Mouse (Mus musculus): ENCODE data around the gene Car5a. TPM values are rescaled to one million over a fixed set of nuclear protein-coding genes. Genes with fewer than 3 reads are reported as not detected.

The Car5a gene
- total RNA-seq, 4 experiments from 2014 or later = 0.53 TPM; not detected in 3

DNA sequence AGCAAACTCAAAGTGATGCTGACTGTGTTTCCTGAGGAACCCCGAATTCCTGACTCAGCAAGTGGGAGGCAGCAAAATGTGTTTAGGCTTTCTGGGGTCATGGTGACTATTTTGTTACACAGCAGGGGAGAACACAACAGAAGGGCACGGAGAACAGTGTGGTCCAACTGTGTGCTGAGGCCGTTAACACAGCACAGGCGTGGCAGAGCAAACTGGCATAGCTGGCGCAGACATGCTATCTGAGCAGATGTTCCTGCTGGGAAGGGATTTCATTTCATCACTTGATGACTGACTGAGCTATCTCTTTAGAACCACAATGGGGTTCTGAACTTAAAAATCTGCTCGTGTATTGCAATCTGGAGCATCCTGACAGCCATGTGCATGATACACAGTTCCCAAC is 59.3 kb downstream of the Car5a start:
- no peak for DNase-seq (ENCODE audit: low spot score in 2 of 2)

DNA sequence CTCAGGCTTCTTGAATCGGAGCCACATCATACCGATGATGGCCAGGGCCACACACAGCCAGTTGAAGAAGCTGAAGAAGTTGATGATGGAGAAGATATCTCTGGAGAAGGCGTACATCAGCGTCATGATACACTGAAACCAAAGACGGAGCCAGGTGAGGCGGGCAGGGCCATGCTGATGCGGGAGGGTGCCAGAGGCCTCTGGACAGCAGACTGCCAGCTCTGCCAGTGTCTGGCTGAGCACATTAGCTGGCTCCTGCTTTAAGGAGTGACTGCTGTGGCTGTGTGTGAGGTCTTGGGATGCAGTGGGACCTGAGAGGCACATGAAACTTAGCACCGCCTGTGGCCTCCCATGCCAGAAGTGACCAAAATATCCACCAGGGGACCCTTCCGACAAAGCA is 59.7 kb downstream of the Car5a start:
- no peak for DNase-seq (ENCODE audit: low spot score in 2 of 2)

DNA sequence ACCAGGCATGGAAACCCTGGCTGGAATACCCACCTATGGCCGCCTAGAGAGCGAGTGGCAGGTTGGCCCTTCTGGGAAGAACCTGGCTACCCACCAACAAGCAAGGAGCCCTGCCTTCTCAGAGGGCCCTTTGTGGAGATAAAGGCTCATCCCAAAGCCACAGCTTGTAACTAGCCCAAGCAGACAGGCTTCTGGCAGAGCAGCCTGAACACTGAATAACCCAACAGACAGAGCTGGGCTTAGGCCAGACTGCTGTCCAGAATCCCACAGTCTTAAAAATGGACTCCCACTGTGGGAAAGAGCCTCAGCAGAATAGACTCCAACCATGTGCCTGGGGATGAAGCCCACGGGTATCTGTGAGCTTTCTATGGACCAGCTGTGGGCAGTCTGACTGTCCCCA is 60.5 kb downstream of the Car5a start:
- no peak for DNase-seq (ENCODE audit: low spot score in 2 of 2)

DNA sequence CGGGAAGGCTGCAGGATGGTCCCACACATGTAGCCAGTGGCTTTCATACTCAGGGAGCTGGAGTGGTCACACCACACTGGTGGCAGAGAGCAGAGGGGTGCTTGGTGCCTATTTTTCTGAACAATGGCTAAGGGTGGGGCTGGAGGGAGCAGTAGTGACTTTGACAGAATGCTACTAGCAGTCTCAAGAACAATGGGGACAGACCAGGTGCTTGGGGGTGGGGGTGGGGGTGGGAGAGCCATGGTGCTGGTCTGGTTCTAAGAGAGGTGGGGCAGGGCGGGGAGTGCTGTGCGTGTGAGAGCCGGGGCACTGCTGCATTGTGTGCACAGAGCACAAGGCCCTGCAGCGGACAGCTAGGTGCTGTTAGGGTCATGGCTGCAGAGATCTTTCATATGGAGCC is 62.8 kb downstream of the Car5a start:
- no peak for DNase-seq (ENCODE audit: low spot score in 2 of 2)

DNA sequence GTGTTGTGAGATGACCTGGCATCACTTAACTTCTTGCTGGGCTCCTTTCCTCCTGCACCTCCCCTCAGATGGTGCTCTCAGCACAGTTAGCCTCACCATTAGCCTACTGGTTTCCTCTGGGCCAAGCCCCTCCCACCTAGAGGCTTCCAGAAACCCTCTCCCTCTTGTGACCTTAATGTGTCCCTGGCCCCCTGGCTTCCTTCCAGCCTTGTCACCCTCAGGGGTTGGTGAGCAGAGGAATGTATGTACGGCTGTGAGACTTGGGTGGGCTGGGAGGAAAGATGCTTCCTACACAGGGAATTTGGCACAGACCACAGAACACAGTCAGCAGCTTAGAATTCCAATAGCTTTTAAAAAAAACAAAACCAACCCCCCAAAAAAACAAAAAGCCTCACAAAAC is 63.9 kb downstream of the Car5a start:
- no peak for DNase-seq (ENCODE audit: low spot score in 2 of 2)

DNA sequence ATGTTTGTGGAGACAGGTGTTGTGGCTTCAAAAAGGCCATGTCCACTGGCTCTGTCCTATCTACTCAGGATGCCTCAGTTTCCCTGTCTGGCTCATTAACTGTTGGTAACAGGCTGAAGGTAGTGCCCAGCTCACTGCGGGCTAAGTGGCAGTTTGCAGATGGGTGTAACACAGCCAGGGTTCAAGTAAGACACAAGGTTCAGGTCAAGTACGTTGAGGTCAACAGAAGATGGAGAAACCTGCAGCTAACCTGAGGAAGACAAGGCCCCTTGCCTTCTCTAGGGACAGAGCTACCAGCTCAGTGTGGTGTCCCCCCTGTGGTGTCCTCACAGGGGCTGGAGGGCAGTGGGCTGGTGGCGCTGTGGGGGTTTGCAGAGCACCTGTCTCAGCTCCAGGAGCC is 65.0 kb downstream of the Car5a start:
- DNase-seq (ENCODE audit: low spot score in 2 of 2) = no peak

DNA sequence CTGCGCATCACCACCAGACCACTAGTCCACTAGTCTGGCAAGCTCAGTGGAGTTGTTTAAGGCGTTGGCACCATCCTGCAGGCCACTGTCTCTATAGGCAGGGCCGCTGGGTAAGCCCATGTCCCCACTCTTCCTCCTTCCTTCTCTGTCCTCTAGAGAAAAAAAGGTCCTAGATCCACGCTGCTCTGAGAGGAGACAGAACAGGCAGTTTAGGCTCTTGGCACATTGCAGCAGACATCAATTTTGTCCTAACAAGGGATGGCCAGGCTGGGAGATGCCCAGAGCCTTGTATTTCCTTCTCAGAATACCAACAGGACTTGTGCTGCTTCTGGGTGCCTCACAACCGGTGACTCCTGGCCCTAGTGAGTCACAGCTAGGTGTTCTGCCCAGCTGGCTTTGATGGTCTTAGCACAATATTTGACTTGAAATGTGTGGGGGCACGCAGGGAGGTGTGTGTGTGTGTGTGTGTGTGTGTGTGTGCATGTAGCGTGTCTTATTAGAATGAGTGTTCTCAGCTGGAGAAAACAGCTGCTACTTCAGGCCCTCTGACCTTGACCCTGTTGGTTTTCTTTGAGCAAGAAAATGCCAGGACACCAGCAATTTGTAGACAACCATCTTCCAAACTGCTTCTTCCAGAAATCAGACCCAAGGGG is 66.8 kb downstream of the Car5a start:
- DNase-seq (ENCODE audit: low spot score in 2 of 2) = no peak

DNA sequence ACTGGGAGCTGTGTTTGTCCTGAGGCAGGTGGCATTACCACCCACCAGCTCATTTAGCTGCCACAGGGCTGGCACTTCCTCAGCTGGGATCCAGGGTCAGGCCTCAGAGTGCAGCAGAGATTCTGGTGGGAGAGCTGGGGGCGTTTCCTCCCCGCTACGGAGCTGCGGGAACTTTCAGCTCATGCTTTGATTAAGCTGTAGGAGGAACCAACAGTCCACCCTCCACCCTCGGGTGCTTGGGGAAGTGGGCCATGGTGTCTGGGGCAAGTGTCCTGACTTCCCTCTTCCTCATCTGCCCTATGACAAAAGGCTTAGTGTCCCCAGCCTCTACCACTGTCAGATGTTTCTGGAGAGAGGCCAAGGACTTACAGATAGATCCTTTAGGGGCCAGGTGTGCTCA is 67.5 kb downstream of the Car5a start:
- no peak for DNase-seq (ENCODE audit: low spot score in 2 of 2)

DNA sequence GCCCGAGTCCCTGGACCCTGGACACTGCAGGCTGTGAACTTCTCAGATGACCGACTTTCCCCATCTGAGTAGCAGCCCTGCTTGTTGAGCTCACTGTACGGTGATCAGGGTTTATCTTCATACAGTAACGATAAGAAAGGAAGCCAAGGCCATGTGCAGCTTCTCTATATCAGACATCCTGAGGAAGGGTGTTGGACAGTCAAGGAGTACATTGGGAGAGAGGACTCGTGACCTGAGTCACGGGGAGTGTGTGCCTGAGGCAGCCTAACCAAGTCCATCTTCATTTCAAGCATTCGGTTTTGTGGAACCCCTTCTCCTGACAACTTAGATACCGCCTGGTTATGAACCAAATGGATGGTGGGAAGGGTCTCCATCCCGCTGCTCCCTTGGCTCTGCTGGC is 69.2 kb downstream of the Car5a start:
- DNase-seq (ENCODE audit: low spot score in 2 of 2) = no peak

DNA sequence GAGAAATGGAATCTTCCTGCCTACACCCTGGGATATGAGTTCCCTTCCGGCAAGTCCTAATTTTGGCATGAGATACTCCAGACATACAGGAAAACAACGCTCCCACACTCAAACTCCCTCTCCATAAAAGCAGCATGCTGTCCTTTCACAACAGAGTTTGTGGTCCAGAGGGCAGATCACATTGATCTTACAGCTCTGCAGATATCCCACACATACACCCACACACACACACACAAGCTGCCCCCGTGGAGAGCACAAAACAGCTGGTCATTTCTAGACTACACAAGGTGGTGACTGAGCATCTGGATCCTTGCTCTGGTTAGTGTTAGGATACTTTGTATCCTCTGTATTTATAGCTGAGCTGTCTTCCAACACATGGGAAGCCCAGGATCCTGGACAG is 69.7 kb downstream of the Car5a start:
- no peak for DNase-seq (ENCODE audit: low spot score in 2 of 2)

DNA sequence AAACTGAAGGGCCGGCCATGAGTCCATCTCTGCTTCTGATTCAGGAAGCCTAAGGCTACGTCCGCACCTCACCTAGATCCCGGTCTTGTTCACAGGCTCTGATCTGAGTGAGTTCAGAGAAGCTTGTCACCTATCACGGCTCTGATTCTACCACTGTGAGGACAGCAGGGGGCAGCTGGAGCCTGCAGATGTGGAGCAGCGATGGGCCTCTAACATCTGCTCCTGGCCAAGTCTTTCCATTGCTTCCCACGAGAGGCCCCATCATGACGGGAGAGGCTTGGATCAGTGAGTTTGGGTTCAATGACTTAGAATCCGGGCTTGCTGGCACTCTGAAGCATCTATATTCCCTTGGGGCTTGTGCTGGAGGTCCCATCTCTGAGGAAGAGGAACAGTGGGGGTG is 70.7 kb downstream of the Car5a start:
- DNase-seq (ENCODE audit: low spot score in 2 of 2) = no peak

DNA sequence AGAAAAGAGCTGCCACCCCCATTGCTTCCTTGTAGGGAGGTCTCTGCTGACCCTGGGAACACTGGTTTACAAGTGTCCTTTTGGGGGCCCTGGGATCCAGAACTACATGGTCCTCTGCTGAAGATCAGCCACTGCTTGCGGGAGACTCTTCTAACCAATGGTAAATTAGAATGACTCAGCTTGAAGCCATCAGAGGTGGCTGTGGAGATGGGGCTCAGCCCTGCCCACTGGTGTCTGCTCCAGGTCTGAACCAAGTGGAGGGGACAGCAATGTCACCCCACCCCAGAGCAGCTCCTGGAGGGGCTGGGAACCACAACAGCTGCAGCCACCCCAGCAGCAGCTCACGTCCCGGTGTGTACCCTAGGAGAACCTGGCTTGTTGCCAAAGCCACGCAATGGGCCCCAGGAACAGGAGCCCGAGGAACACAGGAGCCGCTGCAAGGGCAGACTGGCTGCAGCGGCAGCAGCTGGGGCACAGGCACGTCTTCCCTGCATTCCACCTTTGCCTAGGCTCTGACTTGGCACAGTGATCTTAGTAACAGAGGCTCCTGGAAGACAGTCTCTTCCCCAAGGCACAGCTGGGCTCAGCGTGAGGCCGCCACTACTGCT is 72.8 kb downstream of the Car5a start:
- DNase-seq (ENCODE audit: low spot score in 2 of 2) = no peak

DNA sequence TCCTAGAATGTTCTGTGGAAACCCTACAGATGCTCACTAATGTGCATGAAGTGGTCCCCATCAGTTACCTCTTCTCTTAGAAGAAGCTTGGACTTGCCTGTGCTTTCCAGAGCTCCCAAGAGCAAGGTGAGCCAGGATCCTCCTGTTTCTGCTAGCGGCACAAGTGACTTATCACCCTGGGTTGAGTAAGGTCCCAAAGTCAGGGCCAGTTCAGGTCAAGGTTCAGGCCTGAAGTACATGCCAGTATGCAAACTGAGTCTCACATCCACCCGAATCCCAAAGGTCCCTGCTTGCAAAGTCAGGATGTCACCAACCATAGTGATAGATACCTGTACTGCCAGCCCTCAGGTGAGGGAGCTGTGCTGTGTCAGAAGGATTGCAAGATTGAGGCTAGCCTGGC is 74.5 kb downstream of the Car5a start:
- DNase-seq (ENCODE audit: low spot score in 2 of 2) = no peak

DNA sequence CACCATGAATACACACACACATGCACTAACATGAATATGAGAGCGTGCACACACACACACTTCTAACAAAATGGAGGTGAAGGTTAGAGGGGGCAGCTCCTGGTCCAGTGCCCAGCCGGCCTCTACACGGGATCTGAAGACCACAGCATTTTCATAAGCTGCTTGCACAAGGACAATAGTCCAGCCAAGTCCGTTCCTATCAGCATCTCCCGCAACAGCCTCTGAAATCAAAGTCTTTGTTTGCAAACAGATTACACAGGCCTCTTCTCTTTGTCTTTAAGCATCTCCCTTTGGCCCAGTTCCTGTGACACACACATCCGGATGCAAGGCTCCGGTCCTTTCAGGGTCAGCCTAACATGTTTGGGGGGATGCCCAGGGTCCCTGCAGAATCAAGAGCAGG is 75.8 kb downstream of the Car5a start:
- DNase-seq (ENCODE audit: low spot score in 2 of 2) = no peak

DNA sequence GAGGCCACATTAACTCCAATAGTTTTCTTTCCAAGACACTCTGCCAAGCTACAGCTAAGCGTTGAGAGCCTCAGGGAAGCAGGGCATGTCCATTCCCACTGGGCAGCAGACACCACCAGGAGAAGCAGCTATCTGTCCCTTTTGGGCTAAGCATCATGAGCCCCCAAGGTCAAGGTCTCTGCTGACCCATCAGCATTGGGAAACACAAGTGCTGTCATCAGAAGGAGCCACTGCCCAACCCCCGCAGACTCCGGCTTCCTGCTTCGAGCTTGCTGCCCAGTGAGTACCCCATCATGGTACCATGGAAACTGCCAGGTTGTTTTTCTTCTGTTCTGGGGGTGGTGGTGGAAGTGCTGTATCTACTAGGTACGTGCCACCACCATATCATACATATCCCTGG is 76.5 kb downstream of the Car5a start:
- DNase-seq (ENCODE audit: low spot score in 2 of 2) = no peak

Small RNA genes lying within 50 kb of the gene (microRNA-seq; reads per million reads assigned to microRNA genes)
- 0.66 to 2.1 reads per million in 2 experiments for gene Mir7237

Other genes starting within 250 kb of the Car5a start
- gene Jph3, start 215.3 kb downstream of the Car5a start, total RNA-seq (2022) = 100 to 1,000 TPM; 260 to 302 (median 279) TPM
- 10 to 100 TPM; 28.9 to 35.0 (median 32.2) TPM for gene Klhdc4, start 115.3 kb downstream of the Car5a start, total RNA-seq (2022)
- 10 to 100 TPM; 57.0 to 73.5 (median 61.5) TPM for gene Slc7a5, start 37.2 kb downstream of the Car5a start, total RNA-seq (2022)
- gene Banp, start 4.8 kb upstream of the Car5a start, total RNA-seq (2022) = 10 to 100 TPM; 26.1 to 35.5 (median 27.9) TPM

Measured in left cerebral cortex, adult 8-10 months (tissue).